Mouse (Mus musculus): ENCODE data around the gene Rprd1b. TPM values are rescaled to one million over a fixed set of nuclear protein-coding genes. Genes with fewer than 3 reads are reported as not detected.
A peak's percentile ranks its signal among the peaks of the same experiment; 100 is the strongest.

Rprd1b gene
- polyA plus RNA-seq, 2 experiments, result 14.1 to 21.6 TPM

- Histone ChIP-seq H3K9me3 (ENCODE audit: control insufficient read depth, low read length) (no peaks in the 10 kb centered on the region), H3K36me3 (replicated peaks; ENCODE audit: control insufficient read depth, insufficient read depth, low read depth) (peaks cover 98% of the 10 kb centered on the region), H3K27ac (no peak overlapping the region), H3K9ac (replicated peaks) (no peak overlapping the region), H3K4me2 (ENCODE audit: low read depth) (no peak overlapping the region), H3K4me3 (ENCODE audit: insufficient read depth in 1 of 2, low read depth in 2 of 2, low read length in 2 of 2) (no peak overlapping the region), H3K27me3 (ENCODE audit: control insufficient read depth, insufficient read depth, low read length) (no peaks in the 10 kb centered on the region), H3K4me1 (replicated peaks; ENCODE audit: control insufficient read depth in 2 of 2, insufficient read depth in 2 of 2, low read length in 1 of 2) (peaks cover 0 to 5% of the 10 kb centered on the region in 2 experiments; a peak in 1 of 4 replicates)
- no peak for DNase-seq (ENCODE audit: low read depth in 3 of 3, low spot score in 3 of 3)
- no peak for ATAC-seq (ENCODE audit: insufficient read depth)
- WGBS (ENCODE audit: insufficient replicate concordance), result 85% methylated on average over 13 of the region's 13 CpGs
- TF ChIP-seq CTCF (IDR thresholded peaks at IDR 0.05; ENCODE audit: low read depth), result no peak
- TF ChIP-seq EP300 (IDR thresholded peaks at IDR 0.05; ENCODE audit: low read depth), result no peak
These were observed 103.0 kb downstream of the Rprd1b start for GRCm38 (mm10) chr2:158131197-158131835.

- 87% methylated on average over 10 of the region's 10 CpGs for WGBS (ENCODE audit: insufficient replicate concordance)
- Histone ChIP-seq H3K27ac (no peak overlapping the region), H3K4me3 (ENCODE audit: insufficient read depth in 1 of 2, low read depth in 2 of 2, low read length in 2 of 2) (no peak overlapping the region), H3K4me1 (replicated peaks; ENCODE audit: control insufficient read depth in 2 of 2, insufficient read depth in 2 of 2, low read length in 1 of 2) (peaks cover 0 to 5% of the 10 kb centered on the region in 2 experiments; a peak in 1 of 4 replicates), H3K9ac (replicated peaks) (no peak overlapping the region), H3K27me3 (ENCODE audit: control insufficient read depth, insufficient read depth, low read length) (no peaks in the 10 kb centered on the region), H3K9me3 (ENCODE audit: control insufficient read depth, low read length) (no peaks in the 10 kb centered on the region), H3K4me2 (ENCODE audit: low read depth) (no peak overlapping the region), H3K36me3 (replicated peaks; ENCODE audit: control insufficient read depth, insufficient read depth, low read depth) (peaks cover 94% of the 10 kb centered on the region)
- ATAC-seq (ENCODE audit: insufficient read depth) (no peak), DNase-seq (ENCODE audit: low read depth in 3 of 3, low spot score in 3 of 3) (no peak)
- no peak for TF ChIP-seq CTCF (IDR thresholded peaks at IDR 0.05; ENCODE audit: low read depth)
- no peak for TF ChIP-seq EP300 (IDR thresholded peaks at IDR 0.05; ENCODE audit: low read depth)
These were observed 104.0 kb downstream of the Rprd1b start for GRCm38 (mm10) chr2:158132320-158132719.

- no peak overlapping the region for H3K4me2 ChIP-seq (ENCODE audit: low read depth)
These were observed 104.8 kb downstream of the Rprd1b start for GRCm38 (mm10) chr2:158133050-158133449.

GRCm38 (mm10) chr2:158136205-158136604 is 107.9 kb downstream of the Rprd1b start:
- Histone ChIP-seq H3K4me3 (ENCODE audit: insufficient read depth in 1 of 2, low read depth in 2 of 2, low read length in 2 of 2) (no peak overlapping the region), H3K27me3 (ENCODE audit: control insufficient read depth, insufficient read depth, low read length) (no peaks in the 10 kb centered on the region), H3K4me2 (ENCODE audit: low read depth) (no peak overlapping the region), H3K4me1 (replicated peaks; ENCODE audit: control insufficient read depth in 2 of 2, insufficient read depth in 2 of 2, low read length in 1 of 2) (peaks cover 18 to 19% of the 10 kb centered on the region in 2 experiments), H3K36me3 (replicated peaks; ENCODE audit: control insufficient read depth, insufficient read depth, low read depth) (peaks cover 93% of the 10 kb centered on the region), H3K27ac (no peak overlapping the region), H3K9ac (replicated peaks) (no peak overlapping the region), H3K9me3 (ENCODE audit: control insufficient read depth, low read length) (no peaks in the 10 kb centered on the region)
- TF ChIP-seq CTCF (IDR thresholded peaks at IDR 0.05; ENCODE audit: low read depth), result no peak
- no peak for TF ChIP-seq EP300 (IDR thresholded peaks at IDR 0.05; ENCODE audit: low read depth)
- 64% methylated on average over 7 of the region's 7 CpGs for WGBS (ENCODE audit: insufficient replicate concordance)
- DNase-seq (ENCODE audit: low read depth in 3 of 3, low spot score in 3 of 3) (no peak), ATAC-seq (ENCODE audit: insufficient read depth) (no peak)

More at GRCm38 (mm10) chr2:158133050-158133449, 104.8 kb downstream of the Rprd1b start:
- no peak overlapping the region for H3K4me3 ChIP-seq (ENCODE audit: insufficient read depth in 1 of 2, low read depth in 2 of 2, low read length in 2 of 2)
- no peaks in the 10 kb centered on the region for H3K9me3 ChIP-seq (ENCODE audit: control insufficient read depth, low read length)
- H3K9ac ChIP-seq (replicated peaks), result no peak overlapping the region
- no peak for ATAC-seq (ENCODE audit: insufficient read depth)
- H3K4me1 ChIP-seq (replicated peaks; ENCODE audit: control insufficient read depth in 2 of 2, insufficient read depth in 2 of 2, low read length in 1 of 2), result peaks cover 0 to 5% of the 10 kb centered on the region in 2 experiments; a peak in 1 of 4 replicates
- no peak overlapping the region for H3K27ac ChIP-seq
- H3K36me3 ChIP-seq (replicated peaks; ENCODE audit: control insufficient read depth, insufficient read depth, low read depth), result peaks cover 92% of the 10 kb centered on the region
- no peaks in the 10 kb centered on the region for H3K27me3 ChIP-seq (ENCODE audit: control insufficient read depth, insufficient read depth, low read length)
- TF ChIP-seq CTCF (IDR thresholded peaks at IDR 0.05; ENCODE audit: low read depth) (no peak), EP300 (IDR thresholded peaks at IDR 0.05; ENCODE audit: low read depth) (no peak)
- peak in 1 of 3 experiments; percentile 44 for DNase-seq (ENCODE audit: low read depth in 3 of 3, low spot score in 3 of 3)
- WGBS (ENCODE audit: insufficient replicate concordance), result 30% methylated on average over 6 of the region's 6 CpGs

- H3K27me3 ChIP-seq (ENCODE audit: control insufficient read depth, insufficient read depth, low read length), result no peaks in the 10 kb centered on the region
- no peak overlapping the region for H3K4me2 ChIP-seq (ENCODE audit: low read depth)
- DNase-seq (ENCODE audit: low read depth in 3 of 3, low spot score in 3 of 3) (no peak), ATAC-seq (ENCODE audit: insufficient read depth) (no peak)
- 90% methylated on average over 12 of the region's 12 CpGs for WGBS (ENCODE audit: insufficient replicate concordance)
- H3K9ac ChIP-seq (replicated peaks), result no peak overlapping the region
- H3K36me3 ChIP-seq (replicated peaks; ENCODE audit: control insufficient read depth, insufficient read depth, low read depth), result peaks cover 93% of the 10 kb centered on the region
- no peak for TF ChIP-seq EP300 (IDR thresholded peaks at IDR 0.05; ENCODE audit: low read depth)
- no peak for TF ChIP-seq CTCF (IDR thresholded peaks at IDR 0.05; ENCODE audit: low read depth)
- H3K4me1 ChIP-seq (replicated peaks; ENCODE audit: control insufficient read depth in 2 of 2, insufficient read depth in 2 of 2, low read length in 1 of 2), result peaks cover 33 to 34% of the 10 kb centered on the region in 2 experiments
- no peak overlapping the region for H3K27ac ChIP-seq
- no peaks in the 10 kb centered on the region for H3K9me3 ChIP-seq (ENCODE audit: control insufficient read depth, low read length)
- H3K4me3 ChIP-seq (ENCODE audit: insufficient read depth in 1 of 2, low read depth in 2 of 2, low read length in 2 of 2), result no peak overlapping the region
These were observed 109.5 kb downstream of the Rprd1b start for GRCm38 (mm10) chr2:158137771-158138170.

Data from liver, embryonic 14.5 days (tissue).